Mouse (Mus musculus) bone marrow macrophage, adult 2 months (primary cell): ENCODE data around the gene BC029722.

Experiments used
- CTCF ChIP-seq: IDR thresholded peaks from 2 replicates; pipeline ENCODE4 v1.5.1; 2012; ENCODE audit warnings: low read depth, mild to moderate bottlenecking, low read length, moderate library complexity
- POLR2A ChIP-seq: IDR thresholded peaks from 2 replicates; pipeline ENCODE4 v1.6.1; 2012; ENCODE audit warnings: mild to moderate bottlenecking, low read depth, low read length, borderline replicate concordance

DNA sequence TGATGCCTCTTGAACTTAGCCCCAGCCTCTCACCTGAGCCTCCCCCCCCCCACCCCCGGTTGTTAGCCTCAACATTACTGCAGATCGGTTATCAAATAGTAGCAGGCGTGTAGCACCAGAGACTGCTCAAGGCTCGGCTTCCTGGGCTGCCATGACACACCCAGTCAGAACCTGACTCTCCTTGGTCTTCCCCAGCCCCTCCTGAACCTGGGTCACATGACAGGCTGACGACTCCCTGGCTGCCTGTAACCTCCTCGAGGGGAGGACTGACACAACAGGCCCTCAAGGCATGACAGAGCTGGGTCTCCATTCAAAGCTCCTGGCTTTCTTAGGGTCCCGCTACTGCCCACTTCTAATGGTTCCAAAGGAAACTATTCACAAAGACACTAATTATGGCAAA, 30.2 kb upstream of the BC029722 start:
- TF ChIP-seq CTCF, result no peak
- no peak for TF ChIP-seq POLR2A
